Comparison of ENCODE assay signal across 16 mouse cellular contexts in the genomic region with DNA sequence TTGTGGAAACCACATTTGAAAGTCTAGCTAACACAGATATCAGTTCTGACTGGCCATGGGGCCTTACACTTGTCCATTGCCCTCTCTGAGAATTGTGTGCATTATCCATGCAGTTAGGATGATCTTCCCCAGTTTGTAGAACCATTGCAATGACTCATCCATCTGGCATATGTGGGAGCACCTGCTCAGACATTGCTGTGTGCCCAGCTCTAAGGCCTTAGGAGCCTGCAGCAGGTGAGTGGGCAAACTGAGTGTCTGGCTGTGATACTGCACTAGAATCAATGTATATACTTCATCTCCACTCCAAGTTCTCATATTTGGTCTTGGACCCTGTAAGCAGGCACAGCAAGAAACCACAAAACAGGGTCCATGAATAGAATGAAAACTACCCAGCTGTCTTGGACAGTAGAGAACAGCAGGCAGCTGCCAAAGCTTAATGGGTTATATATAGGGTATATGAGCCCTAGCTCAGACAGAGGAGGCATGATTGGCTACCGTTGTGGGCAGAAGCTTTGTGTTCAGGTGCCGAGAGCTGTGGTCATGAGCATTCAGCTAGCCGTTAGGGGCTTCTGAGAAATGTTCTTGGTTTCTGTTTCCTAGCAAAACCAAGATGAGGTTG.
DNase-seq lines count a peak whose midpoint lies in the region; TF ChIP-seq lines count a peak whose summit lies in the region.
"Had no signal": no experiment of that assay in that cellular context is flagged by ENCODE, and none has a peak within 500 bp of the region (broad histone marks: within the 10 kb centered on the region; RNA-seq: fewer than 3 reads in every experiment).

No protein-coding gene starts in this region.

- H3K27me3 ChIP-seq in myocyte (ENCODE audit: control insufficient read depth, insufficient read depth, insufficient read length), result no peaks in the 10 kb centered on the region
- H3K27me3 ChIP-seq: embryonic facial prominence, embryonic 12.5 days; forebrain, embryonic 13.5 days; forebrain, embryonic 15.5 days had no signal

- no peak overlapping the region for H3ac ChIP-seq in myocyte (ENCODE audit: control insufficient read depth, insufficient read length)

- DNase-seq in layer of hippocampus, adult 9-11 months, result peak; percentile 8
- no peak for DNase-seq in layer of hippocampus, postnatal 25 days (ENCODE audit: extremely low spot score in 1 of 2, low spot score in 1 of 2)
- peak; percentile 67 for DNase-seq in brain, adult 2 months (ENCODE audit: low read depth, low spot score)
- DNase-seq in spleen, postnatal 4 days (ENCODE audit: low spot score in 2 of 2), result no peak
- DNase-seq: adrenal gland, adult 2 months; adrenal gland, postnatal 10 days; adrenal gland, postnatal 25 days; cerebellum, adult 11-12 months; cerebellum, adult 9-10 months; cerebellum, postnatal 10 days; forebrain, postnatal 0 days had no signal

- TF ChIP-seq POLR2A in myocyte (IDR thresholded peaks at IDR 0.05; ENCODE audit: insufficient read length, low read depth), result no peak

- no peak overlapping the region for H3K4me3 ChIP-seq in myocyte
- H3K4me3 ChIP-seq: embryonic facial prominence, embryonic 10.5 days; embryonic facial prominence, embryonic 12.5 days; forebrain, embryonic 13.5 days; forebrain, embryonic 15.5 days had no signal

- H3K4me2 ChIP-seq in myocyte (ENCODE audit: low read depth), result peak overlapping the region; percentile 40
- H3K4me2 ChIP-seq: embryonic facial prominence, embryonic 12.5 days; forebrain, embryonic 13.5 days; forebrain, embryonic 15.5 days had no signal

- no peaks in the 10 kb centered on the region for H3K79me2 ChIP-seq in myocyte (ENCODE audit: control insufficient read depth, insufficient read depth)

- H3K36me3 ChIP-seq in myocyte (ENCODE audit: control insufficient read depth, insufficient read depth), result no peaks in the 10 kb centered on the region
- H3K36me3 ChIP-seq: embryonic facial prominence, embryonic 10.5 days; embryonic facial prominence, embryonic 12.5 days; forebrain, embryonic 15.5 days had no signal

TF ChIP-seq in myocyte, 11 proteins besides CTCF, POLR2A, EP300 and RAD21:
- TF ChIP-seq MYOD1 (IDR thresholded peaks at IDR 0.05; ENCODE audit: control insufficient read depth in 1 of 3, insufficient read length in 2 of 3, low read depth in 2 of 3), result peak; percentile 14 to 60 (median 21)
- no peak for TF ChIP-seq SRF (IDR thresholded peaks at IDR 0.05; ENCODE audit: control insufficient read depth, insufficient read length, low read depth)
- TF ChIP-seq MAX (IDR thresholded peaks at IDR 0.05; ENCODE audit: low read depth), result no peak
- no peak for TF ChIP-seq POLR2AphosphoS2 (IDR thresholded peaks at IDR 0.05; ENCODE audit: insufficient read length, low read depth)
- TF ChIP-seq TCF3 (IDR thresholded peaks at IDR 0.05; ENCODE audit: insufficient read length, low read depth), result no peak
- TF ChIP-seq CEBPB (IDR thresholded peaks at IDR 0.05; ENCODE audit: insufficient read depth, poor library complexity, severe bottlenecking), result no peak
- peak; percentile 54 for TF ChIP-seq TCF12 (IDR thresholded peaks at IDR 0.05; ENCODE audit: insufficient read depth, poor library complexity, severe bottlenecking)
- TF ChIP-seq E2F4 (IDR thresholded peaks at IDR 0.05; ENCODE audit: insufficient read depth), result no peak
- TF ChIP-seq MYOG (IDR thresholded peaks at IDR 0.05; ENCODE audit: control insufficient read depth in 1 of 3, insufficient read depth in 1 of 3, insufficient read length in 2 of 3, low read depth in 2 of 3), result peak in 1 of 3 experiments; percentile 75
- TF ChIP-seq USF1 (IDR thresholded peaks at IDR 0.05; ENCODE audit: low read depth), result no peak
- TF ChIP-seq REST (IDR thresholded peaks at IDR 0.05; ENCODE audit: insufficient read depth, insufficient read length), result no peak
TF ChIP-seq in myocyte: peak in this region for 3.

Comparison
In these comparisons a context has a peak if more than half of its experiments do, and no peak if none do; other contexts are left out.
1. DNase-seq: peak in layer of hippocampus, adult 9-11 months (single experiment) and brain, adult 2 months (single experiment); none in layer of hippocampus, postnatal 25 days (0 of 2) and spleen, postnatal 4 days (0 of 2).